Mouse (Mus musculus): ENCODE data around the gene Sis.

Sis gene

DNA sequence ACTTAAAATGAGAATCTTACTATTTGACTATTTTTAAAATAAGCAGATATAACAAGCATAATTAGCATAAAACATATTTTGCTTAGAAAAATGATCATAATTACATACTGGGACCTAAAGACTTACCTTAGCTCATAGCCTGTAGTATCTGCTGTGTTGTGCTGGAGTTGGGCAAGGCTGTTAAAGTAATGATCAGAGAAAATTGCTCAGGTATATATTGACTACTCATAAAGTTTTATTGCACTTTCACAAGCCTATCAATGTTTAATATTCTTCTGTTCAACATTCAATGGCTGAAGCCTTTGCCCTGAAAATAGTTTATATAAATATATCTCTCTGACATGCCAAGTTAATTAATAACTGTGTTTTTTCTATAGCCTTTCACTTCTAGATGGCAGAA is at the start of gene Sis:
Sis (minus strand) TSS at position 189 of the 400 bp plus-strand sequence.
- DNase-seq, result no peak

DNA sequence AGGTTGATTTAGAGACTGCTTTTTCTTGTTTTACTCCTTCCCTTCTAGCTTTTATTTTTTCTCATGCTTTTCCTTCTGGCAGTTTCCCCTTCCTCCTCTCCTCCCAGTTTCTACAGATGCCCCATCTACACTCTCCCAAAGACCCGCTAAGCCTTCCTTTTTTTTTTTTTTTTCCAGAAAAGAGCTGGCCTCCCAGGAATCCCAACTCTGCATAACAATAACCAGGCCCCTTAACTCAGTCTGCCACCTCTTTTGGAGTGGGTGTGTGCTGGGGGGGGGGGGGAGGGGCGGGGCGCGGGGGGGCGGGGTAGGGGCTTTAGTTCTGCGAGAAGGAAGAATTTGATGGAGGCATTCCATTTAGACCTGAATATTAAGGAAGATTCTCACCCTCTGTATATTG is 38.4 kb upstream of the Sis start:
- DNase-seq, result no peak

DNA sequence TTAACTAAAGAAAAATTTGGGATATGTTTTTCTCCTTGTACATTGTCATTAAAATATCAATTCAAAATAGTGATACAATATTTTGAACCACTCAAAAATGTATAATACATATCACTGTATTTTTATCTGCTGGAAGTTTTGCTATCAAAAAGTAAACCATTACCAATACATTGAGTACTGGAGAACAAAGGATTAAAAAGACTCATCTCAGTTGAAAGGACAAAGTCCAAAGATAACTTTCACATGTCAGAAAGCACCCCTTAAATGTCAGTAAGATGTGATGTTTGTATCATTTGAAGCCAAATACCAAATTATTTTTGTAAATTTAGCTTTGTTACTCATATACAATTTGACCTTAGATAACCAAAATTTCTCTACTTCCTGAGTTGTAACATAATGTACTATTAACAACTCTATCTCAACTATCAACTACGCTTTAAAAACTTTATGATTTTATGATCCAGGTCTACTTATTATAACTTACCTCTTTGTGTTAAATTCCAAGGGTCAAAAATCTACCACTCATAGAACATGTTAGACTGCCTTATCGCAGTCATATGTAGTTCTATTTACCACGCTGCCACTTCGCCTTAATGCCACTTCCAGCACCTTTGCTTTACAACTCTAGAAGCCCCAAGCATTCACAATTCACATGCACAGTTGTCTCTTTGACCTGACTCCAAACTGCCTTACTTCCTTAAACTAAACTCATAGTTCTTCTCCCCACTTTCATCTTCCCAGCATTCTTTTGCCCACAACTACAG is 35.5 kb upstream of the Sis start:
- no peak for DNase-seq

DNA sequence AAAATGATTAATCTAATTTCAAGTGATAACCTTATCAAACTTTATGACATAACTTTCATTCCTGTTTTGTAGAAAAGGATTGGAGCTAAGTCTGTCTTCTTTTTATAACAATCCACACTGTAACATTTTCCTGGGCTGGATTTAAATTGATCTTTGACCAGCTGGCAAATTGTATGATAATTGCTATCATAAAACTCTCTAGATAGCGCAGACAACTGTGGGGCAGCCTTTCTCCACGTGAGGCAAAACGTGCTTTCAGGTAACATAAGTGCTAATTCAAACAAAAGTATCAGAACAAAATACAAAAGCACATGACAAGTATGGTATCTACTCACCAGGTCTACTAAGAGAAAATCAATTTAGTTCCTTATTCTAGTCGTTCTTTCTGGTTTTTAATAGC is 29.9 kb upstream of the Sis start:
- DNase-seq, result no peak

DNA sequence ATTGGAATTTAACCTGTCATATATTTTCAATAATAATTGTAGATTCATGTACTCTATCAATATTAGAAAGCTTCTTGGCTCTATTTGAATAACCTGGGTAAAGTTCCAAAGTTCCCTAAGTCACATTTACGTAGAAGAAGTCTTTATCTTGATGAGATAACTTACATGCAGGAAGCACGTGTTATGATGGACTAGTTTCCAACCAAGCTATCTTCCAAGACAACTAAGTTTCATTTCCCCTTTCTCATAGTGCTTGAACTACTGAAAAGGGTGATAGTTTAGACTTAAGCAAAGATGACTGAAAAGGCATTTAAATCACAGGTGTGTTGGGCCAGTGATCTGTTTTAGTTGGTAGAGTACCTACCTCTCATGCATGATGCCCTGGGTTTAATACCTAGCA is 23.3 kb upstream of the Sis start:
- no peak for DNase-seq

DNA sequence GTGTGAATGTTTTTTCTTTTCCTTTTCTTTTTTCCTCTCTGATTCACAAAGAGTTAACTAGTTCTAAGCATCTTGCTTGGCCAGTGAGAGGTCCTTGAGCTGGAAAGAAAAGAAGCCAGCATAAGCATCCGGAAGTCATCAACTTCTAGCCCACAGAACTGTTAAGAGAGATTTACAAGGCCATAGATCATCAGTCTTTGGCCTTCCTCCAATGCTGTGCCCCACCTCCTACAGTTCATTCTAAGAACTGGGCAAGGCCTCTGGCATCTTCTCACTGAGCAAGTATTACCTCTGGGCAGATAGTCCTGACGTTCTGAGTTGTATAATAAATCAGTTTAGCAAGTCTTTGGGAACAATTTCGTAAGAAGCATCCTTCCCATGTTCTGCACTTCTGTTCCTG is 8.9 kb upstream of the Sis start:
- DNase-seq, result no peak

DNA sequence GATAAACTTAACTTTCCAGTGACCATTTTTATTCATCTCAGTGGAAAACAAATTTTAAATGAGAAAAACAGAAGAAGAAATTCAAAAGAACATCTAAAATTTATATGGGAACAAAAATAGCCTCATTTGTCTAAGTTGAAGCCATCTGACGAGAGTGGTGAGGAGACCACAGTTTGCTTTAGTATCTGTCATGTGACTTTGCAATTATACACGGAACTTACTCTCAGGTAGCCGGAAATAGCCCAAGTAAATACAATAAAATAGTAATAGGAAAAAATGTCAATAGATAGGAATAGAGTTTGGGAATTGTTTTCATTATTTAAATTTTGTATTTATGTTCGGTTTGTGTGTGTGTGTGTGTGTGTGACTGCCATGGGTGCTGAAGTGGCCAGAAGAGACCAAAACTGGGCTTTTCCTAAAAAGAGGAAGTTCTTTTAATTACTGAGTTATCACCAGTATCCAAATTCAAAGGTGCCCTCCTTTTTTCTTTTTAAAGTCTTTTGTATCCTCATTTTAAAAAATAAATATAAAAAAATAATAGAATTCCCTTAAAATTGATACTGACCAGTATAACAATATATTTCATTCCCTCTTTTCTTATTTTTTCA is 48.6 kb downstream of the Sis start:
- DNase-seq, result no peak

DNA sequence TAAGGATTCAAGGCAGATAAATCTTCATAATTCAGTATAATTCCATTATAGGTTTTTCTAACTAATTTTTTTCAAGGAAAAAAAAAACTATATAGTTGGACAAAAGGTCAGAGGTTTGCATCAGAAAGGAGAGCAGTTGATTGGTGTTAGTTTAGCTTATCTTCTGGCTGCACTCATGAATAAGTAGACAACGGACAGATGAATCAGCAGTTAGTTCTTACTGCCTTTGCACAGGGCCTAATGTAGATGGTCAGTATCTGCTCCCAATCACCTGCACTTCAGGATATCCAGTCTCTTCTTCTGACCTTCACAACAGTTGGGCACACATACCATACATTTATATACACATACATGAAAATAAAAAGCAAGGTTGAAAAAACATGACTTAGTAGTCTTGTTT is 85.2 kb downstream of the Sis start:
- DNase-seq, result no peak

DNA sequence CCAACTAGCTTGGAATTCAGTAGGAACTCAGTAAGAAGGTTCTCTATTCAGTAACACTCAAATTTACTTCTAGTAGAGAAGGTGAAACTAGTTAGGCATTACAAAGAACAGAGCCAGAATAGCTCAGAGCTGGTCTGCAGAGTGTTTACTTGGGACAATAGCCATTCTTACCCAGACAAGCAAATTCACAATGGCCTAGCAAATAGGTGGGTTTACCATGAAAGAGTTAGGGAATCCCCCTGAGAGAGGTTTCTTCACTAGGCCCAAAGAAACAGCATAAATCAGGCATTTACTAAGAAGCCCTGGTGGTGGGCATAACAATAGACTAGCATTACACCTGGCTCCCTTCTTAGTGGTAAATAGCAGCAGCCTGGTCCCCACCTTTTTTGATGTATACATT is 99.5 kb downstream of the Sis start:
- no peak for DNase-seq

DNA sequence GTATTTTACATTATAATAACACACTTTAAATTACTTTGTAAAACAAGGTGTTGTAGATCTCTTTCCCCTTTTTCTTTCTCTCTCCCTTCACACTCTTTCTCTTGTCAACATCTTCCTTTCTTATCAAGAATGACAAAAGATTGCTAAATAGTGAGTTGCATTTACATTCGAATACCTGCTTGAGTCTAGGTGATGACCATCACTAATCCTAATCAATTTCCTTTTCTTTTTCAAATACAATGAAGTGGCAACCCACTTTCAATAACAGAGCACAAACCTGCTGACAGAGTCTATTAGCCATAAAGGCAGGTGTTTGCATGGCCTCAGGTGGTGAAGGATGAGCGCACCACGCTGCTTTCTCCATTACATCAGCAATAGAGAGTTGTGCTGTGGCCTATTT is 108.9 kb downstream of the Sis start:
- DNase-seq, result no peak

DNA sequence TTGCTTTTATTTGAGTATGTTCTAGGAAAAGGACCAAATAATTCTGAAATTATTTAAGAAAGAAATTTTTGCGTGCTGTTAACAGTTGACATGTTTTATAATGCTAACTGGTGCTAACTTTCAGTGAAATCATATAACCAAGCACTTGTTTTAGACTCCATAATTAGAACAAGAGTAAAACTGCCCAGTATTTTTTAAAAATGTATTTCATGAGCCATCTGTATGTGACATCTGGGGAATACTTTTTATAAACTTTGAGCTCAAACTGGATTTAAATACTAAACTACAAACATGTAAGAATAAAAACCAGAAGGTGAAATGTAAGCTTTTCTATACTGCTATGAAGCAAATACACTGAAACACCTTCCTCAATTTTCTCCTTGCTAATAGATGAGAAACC is 112.3 kb downstream of the Sis start:
- no peak for DNase-seq

DNA sequence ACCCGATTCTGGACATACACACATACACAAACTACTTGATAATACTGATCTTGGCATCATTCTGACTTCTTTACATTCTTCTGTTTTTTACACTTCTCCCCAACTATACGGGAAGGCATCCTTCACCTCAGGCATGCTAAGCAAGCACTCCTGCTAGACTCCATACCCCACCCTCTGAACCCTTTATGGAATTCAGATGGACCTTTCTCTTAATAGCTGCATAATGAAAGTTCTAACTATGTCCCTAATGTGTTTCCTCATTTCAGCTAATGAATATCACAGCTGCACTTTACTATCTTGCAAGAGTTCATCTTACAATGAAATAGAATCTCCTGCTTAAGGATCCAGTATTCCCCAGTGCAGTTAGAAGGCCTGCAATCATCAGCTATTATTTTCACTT is 127.0 kb downstream of the Sis start:
- no peak for DNase-seq
